Comparison of ENCODE assay signal across 8 mouse cellular contexts in the genomic region with DNA sequence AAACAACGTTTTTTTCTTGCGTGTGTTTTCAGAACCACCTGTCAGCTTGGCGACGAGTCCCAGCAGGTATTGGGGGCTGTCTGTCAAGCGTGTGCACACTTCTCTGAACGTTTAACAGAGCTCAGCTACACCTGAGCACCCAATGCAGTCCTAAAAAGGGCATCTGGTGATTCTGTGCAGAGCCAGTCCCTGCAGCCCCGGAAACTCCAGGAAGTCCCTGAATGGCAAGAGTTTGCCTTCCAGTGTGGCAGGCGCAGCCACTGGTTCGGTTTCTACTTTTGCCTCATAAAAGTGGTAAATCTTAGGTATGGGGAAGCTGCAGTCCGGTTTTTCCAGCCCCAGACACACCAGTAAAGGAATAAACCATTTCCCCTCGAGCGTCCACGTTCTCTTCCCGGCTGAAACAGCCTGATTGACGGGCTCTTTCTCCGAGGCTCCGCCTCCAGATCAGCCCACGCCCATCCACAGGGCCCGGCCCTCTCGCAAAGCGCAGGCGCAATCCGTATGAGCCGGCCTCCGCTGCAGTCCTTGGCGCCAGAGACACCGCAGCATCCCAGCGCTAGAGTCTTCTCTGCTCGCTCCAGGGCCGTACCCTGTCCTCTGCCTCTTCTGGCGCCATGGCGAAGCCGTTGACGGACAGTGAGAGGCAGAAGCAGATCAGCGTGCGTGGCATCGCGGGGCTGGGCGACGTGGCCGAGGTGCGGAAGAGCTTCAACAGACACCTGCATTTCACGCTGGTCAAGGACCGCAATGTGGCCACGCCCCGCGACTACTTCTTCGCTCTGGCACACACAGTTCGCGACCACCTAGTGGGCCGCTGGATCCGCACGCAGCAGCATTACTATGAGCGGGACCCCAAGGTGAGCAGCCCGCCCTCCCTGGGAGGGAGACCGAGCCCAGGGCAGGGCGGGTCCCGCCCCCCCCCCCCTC. TPM values are rescaled to one million over a fixed set of nuclear protein-coding genes. Genes with fewer than 3 reads are reported as not detected.
DNase-seq lines count a peak whose midpoint lies in the region; ATAC-seq and TF ChIP-seq lines count a peak whose summit lies in the region.

A gene (plus strand): TSS at position 485 of the 930 bp plus-strand sequence.

- peak within 1 kb of the TSS; percentile 72 for H3K27ac ChIP-seq in heart, embryonic 11.5 days (ENCODE audit: low read depth, low read length)
- peak within 1 kb of the TSS; percentile 82 for H3K27ac ChIP-seq in kidney, embryonic 16.5 days (ENCODE audit: low read length)
- H3K27ac ChIP-seq in liver, embryonic 11.5 days (ENCODE audit: low read depth, low read length) = peak within 1 kb of the TSS; percentile 55; the same call in 1 of the 2 replicates
- peak within 1 kb of the TSS; percentile 92 for H3K27ac ChIP-seq in stomach, embryonic 16.5 days (ENCODE audit: low read length)

- peak within 1 kb of the TSS; percentile 78 for H3K4me2 ChIP-seq in heart, embryonic 11.5 days
- H3K4me2 ChIP-seq in kidney, embryonic 16.5 days (replicated peaks; ENCODE audit: low read depth, low read length) = peak within 1 kb of the TSS; percentile 82
- peak within 1 kb of the TSS; percentile 97 for H3K4me2 ChIP-seq in liver, embryonic 11.5 days
- H3K4me2 ChIP-seq in stomach, embryonic 16.5 days (ENCODE audit: low read depth, low read length) = peak within 1 kb of the TSS; percentile 86

- WGBS in heart, embryonic 11.5 days (ENCODE audit: insufficient replicate concordance) = 3% methylated on average over 58 of the region's 58 CpGs
- 2% methylated on average over 58 of the region's 58 CpGs for WGBS in kidney, embryonic 16.5 days
- 3% methylated on average over 54 of the region's 58 CpGs for WGBS in liver, embryonic 11.5 days
- WGBS in stomach, embryonic 16.5 days = 1% methylated on average over 58 of the region's 58 CpGs

- H3K36me3 ChIP-seq in erythroblast, embryonic 14.5 days (ENCODE audit: control insufficient read depth) = no peaks in the 10 kb centered on the region
- H3K36me3 ChIP-seq in heart, embryonic 11.5 days (ENCODE audit: control insufficient read depth, insufficient read depth, low read length) = no peaks in the 10 kb centered on the region
- H3K36me3 ChIP-seq in kidney, embryonic 16.5 days (ENCODE audit: insufficient read depth, low read length) = no peaks in the 10 kb centered on the region
- no peaks in the 10 kb centered on the region for H3K36me3 ChIP-seq in liver, embryonic 11.5 days (ENCODE audit: control insufficient read depth, insufficient read depth, low read length)
- no peaks in the 10 kb centered on the region for H3K36me3 ChIP-seq in stomach, embryonic 16.5 days (ENCODE audit: control insufficient read depth, insufficient read depth, low read length)

- H3K9ac ChIP-seq in heart, embryonic 11.5 days (ENCODE audit: low read depth, low read length) = peak within 1 kb of the TSS; percentile 88
- H3K9ac ChIP-seq in kidney, embryonic 16.5 days (replicated peaks; ENCODE audit: low read length) = peak within 1 kb of the TSS; percentile 78
- H3K9ac ChIP-seq in liver, embryonic 11.5 days (ENCODE audit: low read depth, low read length) = peak within 1 kb of the TSS; percentile 67
- H3K9ac ChIP-seq in stomach, embryonic 16.5 days (ENCODE audit: low read length) = peak within 1 kb of the TSS; percentile 81

- no peak for TF ChIP-seq CTCF in brain, embryonic 14.5 days (IDR thresholded peaks at IDR 0.05; ENCODE audit: borderline replicate concordance, extremely low read depth, insufficient read depth, insufficient read length)

- H3K4me1 ChIP-seq in erythroblast, embryonic 14.5 days (ENCODE audit: control insufficient read depth) = peaks cover 22% of the 10 kb centered on the region
- peaks cover 21% of the 10 kb centered on the region for H3K4me1 ChIP-seq in heart, embryonic 11.5 days (ENCODE audit: control insufficient read depth, insufficient read depth, low read length)
- H3K4me1 ChIP-seq in kidney, embryonic 16.5 days (ENCODE audit: insufficient read depth, low read length) = peaks cover 41% of the 10 kb centered on the region
- peaks cover 18% of the 10 kb centered on the region for H3K4me1 ChIP-seq in liver, embryonic 11.5 days (replicated peaks; ENCODE audit: control insufficient read depth, insufficient read depth, low read length)
- H3K4me1 ChIP-seq in stomach, embryonic 16.5 days (ENCODE audit: control insufficient read depth, insufficient read depth, low read length) = peaks cover 25% of the 10 kb centered on the region

- no peaks in the 10 kb centered on the region for H3K9me3 ChIP-seq in erythroblast, embryonic 14.5 days (ENCODE audit: control insufficient read depth, low read length)
- no peaks in the 10 kb centered on the region for H3K9me3 ChIP-seq in heart, embryonic 11.5 days (replicated peaks; ENCODE audit: control insufficient read depth, low read length)
- no peaks in the 10 kb centered on the region for H3K9me3 ChIP-seq in kidney, embryonic 16.5 days (ENCODE audit: low read length)
- H3K9me3 ChIP-seq in liver, embryonic 11.5 days (ENCODE audit: control insufficient read depth, low read length) = no peaks in the 10 kb centered on the region
- H3K9me3 ChIP-seq in stomach, embryonic 16.5 days (replicated peaks; ENCODE audit: control insufficient read depth, low read length) = no peaks in the 10 kb centered on the region

- peaks cover 20% of the 10 kb centered on the region for H3K27me3 ChIP-seq in erythroblast, embryonic 14.5 days (ENCODE audit: control insufficient read depth)
- no peaks in the 10 kb centered on the region for H3K27me3 ChIP-seq in heart, embryonic 11.5 days (ENCODE audit: control insufficient read depth, insufficient read depth, low read length)
- H3K27me3 ChIP-seq in kidney, embryonic 16.5 days (ENCODE audit: insufficient read depth, low read length) = no peaks in the 10 kb centered on the region
- no peaks in the 10 kb centered on the region for H3K27me3 ChIP-seq in liver, embryonic 11.5 days (replicated peaks; ENCODE audit: control insufficient read depth, insufficient read depth, low read length)
- H3K27me3 ChIP-seq in stomach, embryonic 16.5 days (ENCODE audit: control insufficient read depth, insufficient read depth, low read length) = no peaks in the 10 kb centered on the region

- peak; percentile 92 for ATAC-seq in heart, embryonic 11.5 days (replicated peaks; ENCODE audit: insufficient number of reproducible peaks, low FRiP score, low TSS enrichment)
- ATAC-seq in kidney, embryonic 16.5 days (ENCODE audit: low FRiP score, low TSS enrichment) = peak; percentile 96
- peak; percentile 95 for ATAC-seq in liver, embryonic 11.5 days (replicated peaks; ENCODE audit: low FRiP score)
- peak; percentile 95 for ATAC-seq in stomach, embryonic 16.5 days (ENCODE audit: insufficient read depth, low FRiP score)

- peak within 1 kb of the TSS; percentile 84 for H3K4me3 ChIP-seq in erythroblast, embryonic 14.5 days (replicated peaks)
- H3K4me3 ChIP-seq in heart, embryonic 11.5 days (ENCODE audit: low read depth, low read length) = peak within 1 kb of the TSS; percentile 76
- H3K4me3 ChIP-seq in kidney, embryonic 16.5 days (ENCODE audit: low read length) = peak within 1 kb of the TSS; percentile 85
- H3K4me3 ChIP-seq in liver, embryonic 11.5 days (ENCODE audit: low read depth, low read length) = peak within 1 kb of the TSS; percentile 84
- H3K4me3 ChIP-seq in stomach, embryonic 16.5 days (replicated peaks; ENCODE audit: low read length) = peak within 1 kb of the TSS; percentile 94

- peak; percentile 72; the same call in 1 of the 2 replicates for TF ChIP-seq POLR2A in brain, embryonic 14.5 days (IDR thresholded peaks at IDR 0.05; ENCODE audit: borderline replicate concordance, extremely low read depth, insufficient read depth, insufficient read length, poor library complexity, severe bottlenecking)

- peak; percentile 92 for DNase-seq in CD4-positive helper T cell, adult 2 months (ENCODE audit: low read depth, low spot score)
- peak; percentile 96 for DNase-seq in brain, embryonic 14.5 days (ENCODE audit: low read depth)
- DNase-seq in liver, embryonic 11.5 days (ENCODE audit: low spot score) = peak; percentile 84
- DNase-seq in naive thymus-derived CD4-positive, alpha-beta T cell, adult 2 months (ENCODE audit: low read depth) = peak; percentile 93

RNA-seq across cellular contexts. Expression of the gene that starts here (rescaled TPM):
- 56.6 and 75.8 TPM in 2 replicates for polyA plus RNA-seq in brain, embryonic 14.5 days (2012; rRNA removed)
- polyA plus RNA-seq in erythroblast, embryonic 14.5 days (2012) = 0.07 and 0.53 TPM in 2 replicates
- 84.4 and 120 TPM in 2 replicates for polyA plus RNA-seq in heart, embryonic 11.5 days (2014; fragmentation: Nextera tagmentation; extraction: Ambion mirVana)
- polyA plus RNA-seq in kidney, embryonic 16.5 days (2015; fragmentation: Nextera tagmentation; extraction: Ambion mirVana) = 94.4 and 95.6 TPM in 2 replicates
- polyA plus RNA-seq in liver, embryonic 11.5 days (2014; fragmentation: Nextera tagmentation; extraction: Ambion mirVana) = 35.7 and 37.3 TPM in 2 replicates
- 122 and 142 TPM in 2 replicates for polyA plus RNA-seq in stomach, embryonic 16.5 days (2015; fragmentation: Nextera tagmentation; extraction: Ambion mirVana)

Comparison
In these comparisons a context has a peak if more than half of its experiments do, and no peak if none do; other contexts are left out.
1. Peak in every context shown above with its lines: DNase-seq, ATAC-seq, H3K4me3 ChIP-seq and H3K27ac ChIP-seq.
2. RNA of the gene that starts here (polyA plus RNA-seq): 122 to 142 TPM in stomach, embryonic 16.5 days, 94.4 to 95.6 TPM in kidney, embryonic 16.5 days, 84.4 to 120 TPM in heart, embryonic 11.5 days, 56.6 to 75.8 TPM in brain, embryonic 14.5 days and 35.7 to 37.3 TPM in liver, embryonic 11.5 days; 0.07 to 0.53 TPM in erythroblast, embryonic 14.5 days; every median in the first group is over 10 times any median in the second.